Mouse (Mus musculus) midbrain, postnatal 0 days (tissue): ENCODE measurements around the gene Gm20716. TPM values are rescaled to one million over a fixed set of nuclear protein-coding genes. Genes with fewer than 3 reads are reported as not detected.

Source experiments
- ATAC-seq: fragments of 200-750 bp; cut with Nextera tagmentation; 2 replicates; pipeline ENCODE4 v1.8.0; 2017; ENCODE audit warnings: moderate number of reproducible peaks, mild to moderate bottlenecking, moderate TSS enrichment, moderate library complexity; ENCODE audit not compliant: low FRiP score
- DNase-seq: peaks from one replicate; pipeline ENCODE4 v3.0.0-alpha.2; 2015; ENCODE audit warnings: low spot score
- H3K27ac ChIP-seq: fragments of 300-500 bp; sonication (generic); 2 replicates; pipeline ENCODE4 v1.5.1; 2014; ENCODE audit warnings: low read depth, mild to moderate bottlenecking, low read length, mixed read lengths
- H3K27me3 ChIP-seq: fragments of 300-500 bp; sonication (generic); 2 replicates; pipeline ENCODE4 v1.6.1; 2014; ENCODE audit warnings: low read length, control low read depth, mixed read lengths; ENCODE audit not compliant: insufficient read depth
- H3K36me3 ChIP-seq: fragments of 300-500 bp; sonication (generic); 2 replicates; pipeline ENCODE4 v1.6.1; 2014; ENCODE audit warnings: low read length, control low read depth, mixed read lengths; ENCODE audit not compliant: insufficient read depth
- H3K4me1 ChIP-seq: fragments of 300-500 bp; sonication (generic); 2 replicates; pipeline ENCODE4 v1.6.1; 2014; ENCODE audit warnings: mild to moderate bottlenecking, control low read depth, antibody characterized with exemption, low read length, mixed read lengths; ENCODE audit not compliant: insufficient read depth
- H3K4me2 ChIP-seq: fragments of 300-500 bp; sonication (generic); 2 replicates; pipeline ENCODE4 v1.6.1; 2014; ENCODE audit warnings: low read depth, mild to moderate bottlenecking, low read length, mixed read lengths; ENCODE audit not compliant: poor library complexity, severe bottlenecking
- H3K4me3 ChIP-seq: fragments of 300-500 bp; sonication (generic); 2 replicates; pipeline ENCODE4 v1.5.1; 2014; ENCODE audit warnings: low read depth, mild to moderate bottlenecking, low read length, moderate library complexity
- H3K9ac ChIP-seq: fragments of 300-500 bp; sonication (generic); replicated peaks from 2 replicates; pipeline ENCODE4 v1.6.1; 2014; ENCODE audit warnings: mild to moderate bottlenecking, low read length, moderate library complexity, mixed read lengths; ENCODE audit not compliant: poor library complexity, severe bottlenecking
- H3K9me3 ChIP-seq: fragments of 300-500 bp; sonication (generic); 2 replicates; pipeline ENCODE4 v1.6.1; 2016; ENCODE audit warnings: low read length, control low read depth
- CTCF ChIP-seq: IDR thresholded peaks from 2 replicates; pipeline ENCODE4 v1.5.1; 2016; ENCODE audit warnings: antibody characterized with exemption, mild to moderate bottlenecking
- WGBS: fragments of 180-500 bp; shearing (Covaris S2); extraction: QIAGEN DNeasy Blood & Tissue Kit; methylation state at CpG from one replicate; pipeline ENCODE4 v1.1.7; 2014; 5-methylcytosine and 5-hydroxymethylcytosine counted together
- polyA plus RNA-seq: library from polyadenylated mRNA; unstranded; fragments of >200 nt; fragmentation: Nextera tagmentation; extraction: Ambion mirVana; gene quantifications from 2 replicates; pipeline ENCODE4 v1.2.1, GENCODE M21; 2015
- total RNA-seq: library from RNA; depleted of rRNA; stranded (reverse); fragments of >200 nt; gene quantifications from 2 replicates; pipeline ENCODE4 v1.2.3, GENCODE M21; 2014

Gm20716 gene
- total and polyA plus RNA-seq, 2 experiments from 2014 or later, result 16.0 to 43.2 TPM

DNA sequence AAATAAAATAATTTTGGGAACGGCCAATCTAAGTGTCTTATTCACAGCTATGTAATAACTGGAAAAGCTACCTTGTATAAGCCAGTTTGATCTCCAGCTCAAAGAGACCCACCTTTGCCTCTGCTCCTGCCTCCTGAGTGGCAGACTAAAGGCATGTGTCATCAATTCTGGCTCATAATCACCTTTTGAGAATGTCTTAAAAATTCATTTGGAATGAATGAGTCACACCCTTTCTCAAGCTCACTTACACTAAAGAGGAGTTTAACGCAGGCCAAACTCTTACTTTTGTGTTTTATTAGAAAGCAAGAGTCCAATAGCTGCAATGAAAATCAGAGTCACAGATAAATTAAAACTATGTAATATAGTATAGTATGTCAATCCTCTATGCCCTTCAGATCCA, 38.3 kb downstream of the Gm20716 start:
- H3K4me1 ChIP-seq, result peaks cover 2% of the 10 kb centered on the region; the same call in 1 of the 2 replicates
- H3K27me3 ChIP-seq, result no peaks in the 10 kb centered on the region
- H3K9ac ChIP-seq, result no peak overlapping the region
- H3K4me2 ChIP-seq, result no peak overlapping the region
- DNase-seq (no peak), ATAC-seq (no peak)
- 92% methylated on average over 2 of the region's 2 CpGs for WGBS
- no peak for TF ChIP-seq CTCF
- H3K36me3 ChIP-seq, result peaks cover 8% of the 10 kb centered on the region
- no peak overlapping the region for H3K27ac ChIP-seq
- no peaks in the 10 kb centered on the region for H3K9me3 ChIP-seq
- no peak overlapping the region for H3K4me3 ChIP-seq

DNA sequence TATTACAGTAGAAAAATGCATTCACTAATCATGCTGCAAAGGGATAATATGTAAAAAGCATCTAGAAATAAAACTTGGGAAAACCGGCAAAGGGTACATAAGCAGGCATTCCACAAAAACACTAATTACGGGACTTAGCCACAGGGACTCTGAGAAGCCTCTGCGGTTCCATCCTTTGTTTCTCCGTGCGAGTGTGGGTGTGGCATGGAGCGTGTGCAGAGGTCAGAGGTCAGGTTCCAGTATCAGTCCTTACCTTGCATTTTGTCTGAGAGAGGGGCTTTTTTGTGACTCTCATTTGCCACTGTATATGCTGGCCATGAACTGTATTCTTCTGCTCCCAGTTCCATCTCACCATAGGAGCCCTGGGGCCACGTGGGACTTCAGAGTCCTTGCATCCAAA, 54.2 kb downstream of the Gm20716 start:
- no peak for TF ChIP-seq CTCF
- H3K36me3 ChIP-seq, result peaks cover 5% of the 10 kb centered on the region; the same call in 1 of the 2 replicates
- H3K9me3 ChIP-seq, result no peaks in the 10 kb centered on the region
- H3K4me1 ChIP-seq, result no peaks in the 10 kb centered on the region
- no peak for ATAC-seq
- H3K4me2 ChIP-seq, result no peak overlapping the region
- no peaks in the 10 kb centered on the region for H3K27me3 ChIP-seq
- DNase-seq, result no peak
- 48% methylated on average over 7 of the region's 7 CpGs for WGBS
- H3K4me3 ChIP-seq, result no peak overlapping the region
- no peak overlapping the region for H3K27ac ChIP-seq
- H3K9ac ChIP-seq, result no peak overlapping the region

DNA sequence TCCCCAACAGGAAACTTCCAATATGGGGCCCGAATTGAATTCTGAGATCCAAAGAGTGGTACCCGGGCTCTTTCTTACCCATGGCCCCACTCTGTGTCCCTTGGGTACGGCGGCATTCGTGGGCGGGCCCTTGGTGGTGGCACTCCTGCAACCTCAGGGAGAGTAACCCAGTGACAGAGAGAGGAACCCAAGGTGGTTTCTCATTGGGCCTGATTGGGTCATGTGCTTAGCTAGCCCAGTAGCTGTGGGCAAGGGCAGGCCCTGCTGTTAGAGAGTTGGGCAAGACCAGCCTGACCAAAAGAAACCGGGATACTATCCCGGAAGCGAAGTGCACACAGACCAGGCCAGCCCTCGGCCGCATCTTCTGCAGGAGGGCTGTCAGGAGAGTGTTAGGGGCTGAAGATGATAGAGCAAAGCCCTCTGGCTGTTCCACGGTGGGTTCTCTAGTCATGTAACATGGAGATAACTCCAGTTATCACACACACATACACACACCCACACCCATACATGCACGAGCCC, 59.9 kb downstream of the Gm20716 start:
- TF ChIP-seq CTCF, result no peak
- DNase-seq, result no peak
- 13% methylated on average over 13 of the region's 13 CpGs for WGBS

DNA sequence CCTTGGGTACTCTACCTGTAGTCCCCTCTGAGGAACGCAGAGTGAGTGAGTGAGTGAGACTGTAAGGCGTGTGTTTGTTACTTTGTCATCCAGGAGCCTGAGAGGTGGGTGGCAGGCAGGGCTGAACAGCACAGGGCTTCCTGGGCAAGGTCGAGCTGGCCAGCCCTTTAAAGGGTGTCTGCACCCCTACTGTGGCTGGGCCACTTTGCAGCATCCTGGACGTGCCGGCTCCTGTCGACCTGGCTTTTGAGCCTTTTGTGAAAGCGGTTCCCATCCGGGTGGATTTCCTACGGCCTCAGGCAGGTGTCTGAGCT, 60.4 kb downstream of the Gm20716 start:
- ATAC-seq (no peak), DNase-seq (no peak)
- TF ChIP-seq CTCF, result no peak
- Histone ChIP-seq H3K27ac (no peak overlapping the region), H3K27me3 (no peaks in the 10 kb centered on the region), H3K9ac (no peak overlapping the region), H3K9me3 (no peaks in the 10 kb centered on the region), H3K4me1 (peaks cover 8% of the 10 kb centered on the region; the same call in 1 of the 2 replicates), H3K4me2 (0 out of 2 replicates have a peak overlapping the region, but pooled peaks have one; percentile 2), H3K4me3 (no peak overlapping the region), H3K36me3 (no peaks in the 10 kb centered on the region)
- WGBS, result 4% methylated on average over 9 of the region's 9 CpGs

More for the DNA sequence above, 59.9 kb downstream of the Gm20716 start:
- H3K36me3 ChIP-seq, result no peaks in the 10 kb centered on the region
- no peak overlapping the region for H3K4me3 ChIP-seq
- no peaks in the 10 kb centered on the region for H3K27me3 ChIP-seq
- H3K27ac ChIP-seq, result no peak overlapping the region
- H3K4me2 ChIP-seq, result 0 out of 2 replicates have a peak overlapping the region, but pooled peaks have one; percentile 2
- H3K9ac ChIP-seq, result no peak overlapping the region
- no peak for ATAC-seq
- H3K9me3 ChIP-seq, result no peaks in the 10 kb centered on the region
- peaks cover 8% of the 10 kb centered on the region; the same call in 1 of the 2 replicates for H3K4me1 ChIP-seq

DNA sequence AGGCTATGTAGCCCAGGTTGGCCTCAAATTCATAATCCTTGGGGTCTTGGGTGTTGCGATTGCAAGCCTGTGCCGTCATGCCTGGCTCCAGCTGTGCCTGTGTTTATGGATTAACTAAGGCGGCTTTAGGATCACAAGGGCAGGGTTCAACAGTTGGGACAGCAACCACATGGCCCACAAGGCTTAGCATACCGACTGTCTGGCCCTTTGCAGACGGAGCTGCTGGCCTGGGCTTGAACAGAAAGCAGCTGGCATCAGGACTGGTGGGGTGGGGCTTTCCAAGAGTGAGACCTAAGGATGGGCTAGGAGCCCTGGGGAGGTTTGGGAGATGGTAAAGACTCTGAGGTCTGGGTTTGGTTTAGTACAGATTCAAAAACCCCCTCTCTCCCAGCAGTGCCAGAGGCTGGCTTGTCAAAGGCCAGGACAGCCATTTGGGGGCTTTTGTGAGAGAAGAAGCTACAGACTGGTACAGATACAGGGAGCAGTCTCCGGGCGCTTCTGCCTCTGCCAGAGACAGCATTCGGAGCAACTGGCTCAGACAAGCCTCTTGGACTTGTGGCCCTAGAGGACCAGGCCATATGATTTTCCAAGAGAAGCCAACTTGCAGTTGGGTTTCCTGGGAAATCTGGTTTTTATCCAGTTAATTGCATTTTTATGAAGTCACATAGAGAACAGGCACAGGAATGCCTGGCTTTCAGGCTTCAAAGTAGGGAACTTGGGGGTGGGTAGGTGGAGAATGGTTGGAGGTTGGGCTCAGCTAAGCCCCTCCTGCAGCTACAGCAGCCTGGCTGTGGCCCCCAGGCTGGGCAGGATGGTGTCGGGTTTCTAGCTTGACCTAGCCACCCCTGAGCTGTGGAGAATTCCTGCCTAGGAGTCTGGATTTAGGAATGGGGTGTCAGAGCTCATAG, 61.0 kb downstream of the Gm20716 start:
- no peak overlapping the region for H3K4me3 ChIP-seq
- H3K4me1 ChIP-seq, result peaks cover 8% of the 10 kb centered on the region; the same call in 1 of the 2 replicates
- H3K27ac ChIP-seq, result no peak overlapping the region
- H3K4me2 ChIP-seq, result no peak overlapping the region
- no peaks in the 10 kb centered on the region for H3K27me3 ChIP-seq
- DNase-seq, result no peak
- H3K9me3 ChIP-seq, result no peaks in the 10 kb centered on the region
- no peak; the same call in 1 of the 2 replicates for ATAC-seq
- no peaks in the 10 kb centered on the region for H3K36me3 ChIP-seq
- 28% methylated on average over 9 of the region's 9 CpGs for WGBS
- H3K9ac ChIP-seq, result no peak overlapping the region
- no peak for TF ChIP-seq CTCF

DNA sequence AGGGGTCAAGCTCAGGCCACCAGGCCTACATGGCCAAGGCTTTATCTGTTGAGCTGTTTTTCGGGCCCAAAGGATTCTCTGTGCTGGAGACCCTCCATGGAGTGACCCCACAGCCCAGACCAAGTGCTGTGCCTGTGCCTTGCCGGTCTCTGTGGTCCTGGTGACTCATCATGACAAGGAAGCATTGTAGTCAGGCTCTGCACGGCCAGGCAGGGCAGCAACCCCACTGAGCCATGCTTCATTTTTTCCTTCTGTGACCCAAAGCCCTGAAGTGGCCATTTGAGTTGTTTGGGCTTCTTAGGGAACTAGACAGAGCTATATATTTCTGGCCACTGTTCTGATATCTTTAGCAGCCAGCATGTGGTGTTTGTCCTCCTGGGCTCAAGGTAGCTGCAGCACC, 62.4 kb downstream of the Gm20716 start:
- no peaks in the 10 kb centered on the region for H3K27me3 ChIP-seq
- 65% methylated on average over 3 of the region's 3 CpGs for WGBS
- H3K36me3 ChIP-seq, result no peaks in the 10 kb centered on the region
- no peak overlapping the region for H3K9ac ChIP-seq
- H3K4me1 ChIP-seq, result peaks cover 8% of the 10 kb centered on the region; the same call in 1 of the 2 replicates
- H3K4me2 ChIP-seq, result no peak overlapping the region
- DNase-seq (no peak), ATAC-seq (no peak)
- no peaks in the 10 kb centered on the region for H3K9me3 ChIP-seq
- H3K27ac ChIP-seq, result no peak overlapping the region
- TF ChIP-seq CTCF, result no peak
- no peak overlapping the region for H3K4me3 ChIP-seq
